Mouse (Mus musculus) ES-E14 (cell line): ENCODE data around the gene Ybx1. TPM values are rescaled to one million over a fixed set of nuclear protein-coding genes. Genes with fewer than 3 reads are reported as not detected.

ENCODE experiments used
- DNase-seq: peaks from one replicate; pipeline ENCODE4 v3.0.0-alpha.2; 2013; ENCODE audit warnings: low read depth, low spot score
- H3K27ac ChIP-seq: 2 replicates; pipeline ENCODE4 v1.5.1; 2012; ENCODE audit warnings: low read depth, mild to moderate bottlenecking, low read length, moderate library complexity, mixed read lengths; ENCODE audit not compliant: poor library complexity, insufficient read depth, severe bottlenecking
- H3K36me3 ChIP-seq: 2 replicates; pipeline ENCODE4 v1.6.1; 2012; ENCODE audit warnings: mild to moderate bottlenecking, low read length, moderate library complexity, mixed read lengths; ENCODE audit not compliant: control insufficient read depth, poor library complexity, insufficient read depth, severe bottlenecking
- H3K4me1 ChIP-seq, 2 experiments: fragments of 150-350 bp in 1 of 2; sonication (generic) in 1 of 2; 2 replicates each; pipeline ENCODE4 v1.6.1; 2012; ENCODE audit warnings: low read length in 2 of 2, mild to moderate bottlenecking in 1 of 2, mixed read lengths in 1 of 2; ENCODE audit not compliant: control insufficient read depth in 2 of 2, insufficient read depth in 2 of 2, poor library complexity in 1 of 2
- H3K4me3 ChIP-seq, 2 experiments: fragments of 150-350 bp in 1 of 2; sonication (generic) in 1 of 2; 2 replicates each; pipeline ENCODE4 v1.5.1; 2012; ENCODE audit warnings: low read length in 2 of 2, low read depth in 1 of 2, mild to moderate bottlenecking in 1 of 2, mixed read lengths in 1 of 2; ENCODE audit not compliant: insufficient read depth in 1 of 2, poor library complexity in 1 of 2, severe bottlenecking in 1 of 2
- H3K9ac ChIP-seq: 2 replicates; pipeline ENCODE4 v1.6.1; 2012; ENCODE audit warnings: low read depth, mild to moderate bottlenecking, low read length, mixed read lengths; ENCODE audit not compliant: poor library complexity, insufficient read depth, severe bottlenecking
- H3K9me3 ChIP-seq: fragments of 150-350 bp; sonication (generic); 2 replicates; pipeline ENCODE4 v1.6.1; 2012; ENCODE audit warnings: low read depth, mild to moderate bottlenecking, low read length; ENCODE audit not compliant: control insufficient read depth, insufficient read depth
- CHD2 ChIP-seq: IDR thresholded peaks from 2 replicates; pipeline ENCODE4 v1.6.1; 2014; ENCODE audit warnings: mild to moderate bottlenecking, low read depth, low read length, inconsistent platforms
- HCFC1 ChIP-seq: IDR thresholded peaks from 2 replicates; pipeline ENCODE4 v1.6.1; 2012; ENCODE audit warnings: low read length, inconsistent platforms, borderline replicate concordance; ENCODE audit not compliant: insufficient read depth
- MAFK ChIP-seq: IDR thresholded peaks from 2 replicates; pipeline ENCODE4 v1.6.1; 2014; ENCODE audit warnings: mild to moderate bottlenecking, low read depth, low read length, inconsistent platforms; ENCODE audit not compliant: insufficient read depth
- ZC3H11A ChIP-seq: IDR thresholded peaks from 2 replicates; pipeline ENCODE4 v1.6.1; 2012; ENCODE audit warnings: low read depth, mild to moderate bottlenecking, inconsistent platforms, low read length, borderline replicate concordance
- ZNF384 ChIP-seq: IDR thresholded peaks from 2 replicates; pipeline ENCODE4 v1.6.1; 2012; ENCODE audit warnings: low read depth, low read length, inconsistent platforms
- in situ Hi-C, 2 experiments: fragments of 600-800 bp; cut with MboI; formaldehyde crosslinking; loops; one replicate each; pipeline ENCODE4 v1.15.1; 2025; ENCODE audit warnings: low sequenced_read_pairs in 2 of 2, inconsistent platforms in 1 of 2; ENCODE audit not compliant: unreplicated experiment in 2 of 2
- total RNA-seq: library from RNA; depleted of rRNA; stranded (reverse); fragments of 300-350 nt; gene quantifications from 2 replicates; pipeline ENCODE4 v1.2.3, GENCODE M21; 2012

Gene Ybx1
- total RNA-seq, 1 experiment = 855 TPM

- no peaks in the 10 kb centered on the region for H3K9me3 ChIP-seq
- H3K4me1 ChIP-seq = peaks cover 0 to 2% of the 10 kb centered on the region in 2 experiments; a peak in 1 of 4 replicates
- peak overlapping the region; percentile 17; the same call in 1 of the 2 replicates for H3K27ac ChIP-seq
- peaks cover 14% of the 10 kb centered on the region for H3K36me3 ChIP-seq
- DNase-seq = no peak
- in situ Hi-C loops = no loop called here
- TF ChIP-seq MAFK (no peak), ZNF384 (no peak), CHD2 (no peak), HCFC1 (no peak), ZC3H11A (no peak)
- H3K4me3 ChIP-seq = peak overlapping the region; percentile 75 to 98
- peak overlapping the region; percentile 86 for H3K9ac ChIP-seq
Measured at GRCm38 (mm10) chr4:119320896-119321550, 26.6 kb upstream of the Ybx1 start.

- Histone ChIP-seq H3K36me3 (peaks cover 19% of the 10 kb centered on the region), H3K27ac (peak within 1 kb of the TSS; percentile 29; the same call in 1 of the 2 replicates), H3K9me3 (no peaks in the 10 kb centered on the region), H3K4me3 (peak within 1 kb of the TSS; percentile 75 to 98), H3K9ac (peak within 1 kb of the TSS; percentile 98), H3K4me1 (peaks cover 0 to 2% of the 10 kb centered on the region in 2 experiments; a peak in 1 of 4 replicates)
- in situ Hi-C loops = no loop called here
- DNase-seq = peak; percentile 91
- TF ChIP-seq MAFK (no peak), HCFC1 (peak; percentile 85)
Measured at GRCm38 (mm10) chr4:119320131-119320830, 25.9 kb upstream of the Ybx1 start, which contains the start of gene Ppih. Gene Ppih, minus strand, starts transcription at chr4:119320546.

GRCm38 (mm10) chr4:119313756-119314155, 19.4 kb upstream of the Ybx1 start:
- Histone ChIP-seq H3K36me3 (peaks cover 46% of the 10 kb centered on the region), H3K9me3 (no peaks in the 10 kb centered on the region), H3K4me3 (no peak overlapping the region), H3K9ac (no peak overlapping the region), H3K27ac (no peak overlapping the region), H3K4me1 (no peaks in the 10 kb centered on the region)
- no peak for DNase-seq
- TF ChIP-seq MAFK (no peak), ZNF384 (no peak), CHD2 (no peak), ZC3H11A (no peak), HCFC1 (no peak)
- in situ Hi-C loops = no loop called here

- TF ChIP-seq ZNF384 (no peak), MAFK (no peak), HCFC1 (no peak), CHD2 (no peak), ZC3H11A (no peak)
- Histone ChIP-seq H3K36me3 (peaks cover 11% of the 10 kb centered on the region), H3K9ac (no peak overlapping the region)
Measured at GRCm38 (mm10) chr4:119305418-119305817, 11.0 kb upstream of the Ybx1 start.

More at GRCm38 (mm10) chr4:119305418-119305817, 11.0 kb upstream of the Ybx1 start:
- in situ Hi-C loops = no loop called here
- no peak overlapping the region for H3K27ac ChIP-seq
- DNase-seq = no peak
- no peaks in the 10 kb centered on the region for H3K4me1 ChIP-seq
- no peaks in the 10 kb centered on the region for H3K9me3 ChIP-seq
- H3K4me3 ChIP-seq = no peak overlapping the region
